Mouse (Mus musculus) brain, embryonic 14.5 days (tissue): ENCODE data around the gene Pde3b.

Experiments
- CTCF ChIP-seq: fragments of 200-500 bp; IDR thresholded peaks from 2 replicates; pipeline ENCODE4 v1.5.1; 2012; ENCODE audit warnings: inconsistent platforms, mild to moderate bottlenecking, moderate library complexity, borderline replicate concordance; ENCODE audit not compliant: insufficient read depth, insufficient read length; ENCODE audit errors: extremely low read depth
- POLR2A ChIP-seq: fragments of 200-500 bp; IDR thresholded peaks from 2 replicates; pipeline ENCODE4 v1.6.1; 2012; ENCODE audit warnings: mild to moderate bottlenecking, inconsistent platforms, borderline replicate concordance; ENCODE audit not compliant: poor library complexity, insufficient read depth, insufficient read length, severe bottlenecking; ENCODE audit errors: extremely low read depth

DNA sequence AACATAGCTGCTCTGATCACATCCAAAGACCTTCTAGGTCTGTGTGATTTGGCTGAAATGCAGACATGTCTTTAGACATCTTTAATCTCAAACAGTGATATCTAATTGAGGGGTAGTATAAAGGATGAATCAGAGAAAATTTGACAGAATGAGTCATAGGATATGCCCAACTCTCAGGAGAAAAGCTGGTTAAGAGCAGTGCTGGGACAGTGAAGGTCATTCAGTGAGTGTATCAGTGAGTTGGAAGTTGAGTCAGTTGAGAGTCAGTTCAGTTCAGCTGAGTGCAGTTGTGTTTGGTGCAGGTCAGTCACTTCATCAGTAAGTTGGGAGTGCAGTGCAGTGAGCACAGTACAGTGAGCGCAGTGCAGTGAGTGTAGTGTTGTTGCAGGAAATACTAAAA, 105.0 kb downstream of the Pde3b start:
- TF ChIP-seq CTCF (no peak), POLR2A (no peak)
